Mouse (Mus musculus) MEL (cell line): ENCODE measurements around the gene Ccdc122. TPM values are rescaled to one million over a fixed set of nuclear protein-coding genes. Genes with fewer than 3 reads are reported as not detected.

Source experiments
- DNase-seq: peaks from one replicate; pipeline ENCODE4 v3.0.0; 2011; ENCODE audit warnings: low read depth, low spot score
- H3K27ac ChIP-seq: 2 replicates; pipeline ENCODE4 v1.5.1; 2012; ENCODE audit warnings: low read depth, mild to moderate bottlenecking, control low read depth, low read length, moderate library complexity; ENCODE audit not compliant: control insufficient read depth
- H3K27me3 ChIP-seq, 2 experiments: fragments of 150-350 bp in 1 of 2; sonication (generic) in 1 of 2; 2 replicates each; pipeline ENCODE4 v1.6.1; 2012; ENCODE audit warnings: low read length in 2 of 2, mild to moderate bottlenecking in 2 of 2, improper control_type of control experiment in 1 of 2, moderate library complexity in 1 of 2; ENCODE audit not compliant: insufficient read depth in 2 of 2, control insufficient read depth in 1 of 2
- H3K36me3 ChIP-seq, 2 experiments: 2 replicates each; pipeline ENCODE4 v1.6.1; 2012 to 2014; ENCODE audit warnings: low read length in 2 of 2, improper control_type of control experiment in 1 of 2, inconsistent platforms in 1 of 2, mild to moderate bottlenecking in 1 of 2; ENCODE audit not compliant: insufficient read depth in 2 of 2, control insufficient read depth in 1 of 2
- H3K4me1 ChIP-seq, 2 experiments: fragments of 150-350 bp in 1 of 2; sonication (generic) in 1 of 2; 2 replicates each; pipeline ENCODE4 v1.6.1; 2012; ENCODE audit warnings: low read length in 2 of 2, improper control_type of control experiment in 1 of 2, mild to moderate bottlenecking in 1 of 2; ENCODE audit not compliant: insufficient read depth in 2 of 2, control insufficient read depth in 1 of 2
- H3K4me3 ChIP-seq, 2 experiments: fragments of 150-350 bp in 1 of 2; sonication (generic) in 1 of 2; 2 replicates each; pipeline ENCODE4 v1.5.1; 2012; ENCODE audit warnings: low read depth in 2 of 2, low read length in 2 of 2, mild to moderate bottlenecking in 2 of 2, moderate library complexity in 2 of 2, control low read depth in 1 of 2, improper control_type of control experiment in 1 of 2; ENCODE audit not compliant: control insufficient read depth in 1 of 2, insufficient read depth in 1 of 2
- H3K79me2 ChIP-seq: 2 replicates; pipeline ENCODE4 v1.6.1; 2012; ENCODE audit warnings: mild to moderate bottlenecking, low read length, moderate library complexity; ENCODE audit not compliant: control insufficient read depth, poor library complexity, insufficient read depth
- H3K9ac ChIP-seq: 2 replicates; pipeline ENCODE4 v1.6.1; 2012; ENCODE audit warnings: low read depth, mild to moderate bottlenecking, control low read depth, low read length, moderate library complexity; ENCODE audit not compliant: control insufficient read depth, poor library complexity, severe bottlenecking
- H3K9me3 ChIP-seq: fragments of 150-350 bp; sonication (generic); replicated peaks from 2 replicates; pipeline ENCODE4 v1.6.1; 2012; ENCODE audit warnings: mild to moderate bottlenecking, low read length, improper control_type of control experiment, moderate library complexity; ENCODE audit not compliant: insufficient read depth
- BHLHE40 ChIP-seq: IDR thresholded peaks from 2 replicates; pipeline ENCODE4 v1.6.1; 2012; ENCODE audit warnings: low read depth, mild to moderate bottlenecking, inconsistent platforms, low read length, improper control_type of control experiment, borderline replicate concordance
- CHD1 ChIP-seq: IDR thresholded peaks from 2 replicates; pipeline ENCODE4 v1.6.1; 2012; ENCODE audit warnings: low read depth, mild to moderate bottlenecking, inconsistent platforms, low read length, improper control_type of control experiment
- CTCF ChIP-seq, 3 experiments: IDR thresholded peaks in 2 of 3; conservative IDR thresholded peaks in 1 of 3; 2 replicates each; pipeline ENCODE4 v1.5.1; 2011 to 2012; ENCODE audit warnings: low read length in 3 of 3, low read depth in 2 of 3, mild to moderate bottlenecking in 2 of 3, improper control_type of control experiment in 1 of 3, inconsistent platforms in 1 of 3, mixed read lengths in 1 of 3, moderate library complexity in 1 of 3; ENCODE audit not compliant: control insufficient read depth in 1 of 3, insufficient read depth in 1 of 3, poor library complexity in 1 of 3, severe bottlenecking in 1 of 3
- E2F4 ChIP-seq: IDR thresholded peaks from 2 replicates; pipeline ENCODE4 v1.6.1; 2011; ENCODE audit warnings: low read depth, low read length, improper control_type of control experiment, borderline replicate concordance
- EP300 ChIP-seq, 2 experiments: IDR thresholded peaks; 2 replicates each; pipeline ENCODE4 v1.6.1; 2011; ENCODE audit warnings: improper control_type of control experiment in 2 of 2, low read length in 2 of 2, low read depth in 1 of 2, mild to moderate bottlenecking in 1 of 2
- ETS1 ChIP-seq: IDR thresholded peaks from 2 replicates; pipeline ENCODE4 v1.6.1; 2012; ENCODE audit warnings: low read depth, mild to moderate bottlenecking, inconsistent platforms, low read length, improper control_type of control experiment, moderate library complexity
- GABPA ChIP-seq: IDR thresholded peaks from 2 replicates; pipeline ENCODE4 v1.6.1; 2012; ENCODE audit warnings: low read depth, mild to moderate bottlenecking, inconsistent platforms, low read length, improper control_type of control experiment, moderate library complexity
- HCFC1 ChIP-seq: IDR thresholded peaks from 2 replicates; pipeline ENCODE4 v1.6.1; 2012; ENCODE audit warnings: low read depth, mild to moderate bottlenecking, inconsistent platforms, low read length, improper control_type of control experiment, moderate library complexity
- MAFK ChIP-seq: IDR thresholded peaks from 2 replicates; pipeline ENCODE4 v1.6.1; 2011; ENCODE audit warnings: low read depth, mild to moderate bottlenecking, low read length, improper control_type of control experiment, borderline replicate concordance
- MAX ChIP-seq: IDR thresholded peaks from 2 replicates; pipeline ENCODE4 v1.6.1; 2011; ENCODE audit warnings: low read length, improper control_type of control experiment
- MAZ ChIP-seq: IDR thresholded peaks from 2 replicates; pipeline ENCODE4 v1.6.1; 2012; ENCODE audit warnings: low read depth, mild to moderate bottlenecking, inconsistent platforms, low read length, improper control_type of control experiment
- MXI1 ChIP-seq: IDR thresholded peaks from 2 replicates; pipeline ENCODE4 v1.6.1; 2011; ENCODE audit warnings: mild to moderate bottlenecking, low read depth, low read length, improper control_type of control experiment
- MYC ChIP-seq: IDR thresholded peaks from 2 replicates; pipeline ENCODE4 v1.6.1; 2011; ENCODE audit warnings: low read depth, mild to moderate bottlenecking, low read length, improper control_type of control experiment, moderate library complexity
- NELFE ChIP-seq: IDR thresholded peaks from 2 replicates; pipeline ENCODE4 v1.6.1; 2011; ENCODE audit warnings: low read depth, low read length, improper control_type of control experiment
- POLR2AphosphoS5 ChIP-seq: IDR thresholded peaks from 2 replicates; pipeline ENCODE4 v1.6.1; 2012; ENCODE audit warnings: low read depth, borderline replicate concordance, mild to moderate bottlenecking, inconsistent platforms, low read length, moderate library complexity, mixed read lengths
- RAD21 ChIP-seq: IDR thresholded peaks from 2 replicates; pipeline ENCODE4 v1.6.1; 2011; ENCODE audit warnings: mild to moderate bottlenecking, low read depth, low read length, improper control_type of control experiment
- RCOR1 ChIP-seq: IDR thresholded peaks from 2 replicates; pipeline ENCODE4 v1.6.1; 2012; ENCODE audit warnings: low read depth, mild to moderate bottlenecking, inconsistent platforms, low read length, improper control_type of control experiment
- SIN3A ChIP-seq: IDR thresholded peaks from 2 replicates; pipeline ENCODE4 v1.6.1; 2012; ENCODE audit warnings: low read length, improper control_type of control experiment, inconsistent platforms
- TCF12 ChIP-seq: IDR thresholded peaks from 2 replicates; pipeline ENCODE4 v1.6.1; 2014; ENCODE audit warnings: low read depth, mild to moderate bottlenecking, inconsistent platforms, low read length, improper control_type of control experiment, moderate library complexity
- UBTF ChIP-seq: IDR thresholded peaks from 2 replicates; pipeline ENCODE4 v1.6.1; 2012; ENCODE audit warnings: low read depth, mild to moderate bottlenecking, inconsistent platforms, low read length, improper control_type of control experiment, moderate library complexity, borderline replicate concordance; ENCODE audit not compliant: insufficient read depth
- USF1 ChIP-seq: IDR thresholded peaks from 2 replicates; pipeline ENCODE4 v1.6.1; 2014; ENCODE audit warnings: low read depth, mild to moderate bottlenecking, inconsistent platforms, low read length, improper control_type of control experiment, moderate library complexity
- USF2 ChIP-seq, 2 experiments: IDR thresholded peaks; 2 replicates each; pipeline ENCODE4 v1.6.1; 2011 to 2012; ENCODE audit warnings: improper control_type of control experiment in 2 of 2, low read length in 2 of 2, borderline replicate concordance in 1 of 2, inconsistent platforms in 1 of 2, low read depth in 1 of 2, mild to moderate bottlenecking in 1 of 2; ENCODE audit not compliant: insufficient read depth in 1 of 2
- ZC3H11A ChIP-seq: IDR thresholded peaks from 2 replicates; pipeline ENCODE4 v1.6.1; 2012; ENCODE audit warnings: low read depth, mild to moderate bottlenecking, inconsistent platforms, low read length, improper control_type of control experiment
- ZKSCAN1 ChIP-seq: IDR thresholded peaks from 2 replicates; pipeline ENCODE4 v1.6.1; 2012; ENCODE audit warnings: low read depth, mild to moderate bottlenecking, inconsistent platforms, low read length, improper control_type of control experiment, moderate library complexity
- polyA plus RNA-seq, 2 experiments: library from polyadenylated mRNA; stranded (reverse) in 1 of 2; unstranded in 1 of 2; fragments of >175 nt in 1 of 2; fragments of >200 nt in 1 of 2; gene quantifications; 2 replicates each; pipeline versions ENCODE4 v1.2.1 to v1.2.4; 2012; ENCODE audit warnings: low replicate concordance in 2 of 2, low read depth in 1 of 2; ENCODE audit not compliant: insufficient read length in 2 of 2, insufficient read depth in 1 of 2, missing spikeins in 1 of 2
- total RNA-seq: library from RNA; depleted of rRNA; stranded (reverse); fragments of 300-350 nt; gene quantifications from 2 replicates; pipeline ENCODE4 v1.2.3, GENCODE M21; 2012

Ccdc122 gene
- total and polyA plus RNA-seq, 3 experiments, result not detected

GRCm38 (mm10) chr14:77030808-77031207, 5.8 kb upstream of the Ccdc122 start:
- Histone ChIP-seq H3K9me3 (no peaks in the 10 kb centered on the region), H3K36me3 (no peaks in the 10 kb centered on the region), H3K27me3 (no peaks in the 10 kb centered on the region), H3K4me3 (no peak overlapping the region), H3K79me2 (no peaks in the 10 kb centered on the region), H3K27ac (no peak overlapping the region), H3K4me1 (no peaks in the 10 kb centered on the region), H3K9ac (no peak overlapping the region)
- no peak for DNase-seq
- TF ChIP-seq MAX, result no peak
- no peak for TF ChIP-seq NELFE
- TF ChIP-seq EP300 (IDR thresholded peaks at IDR 0.05; ENCODE audit: low read depth in 1 of 2, low read length in 2 of 2), result no peak
- TF ChIP-seq ZC3H11A, result no peak
- TF ChIP-seq MAZ, result no peak
- TF ChIP-seq HCFC1, result no peak
- TF ChIP-seq E2F4, result no peak
- no peak for TF ChIP-seq MAFK

GRCm38 (mm10) chr14:77032433-77032832, 4.1 kb upstream of the Ccdc122 start:
- no peaks in the 10 kb centered on the region for H3K36me3 ChIP-seq
- no peak overlapping the region for H3K4me3 ChIP-seq
- H3K79me2 ChIP-seq, result no peaks in the 10 kb centered on the region
- no peak overlapping the region for H3K27ac ChIP-seq
- H3K9ac ChIP-seq, result no peak overlapping the region
- no peaks in the 10 kb centered on the region for H3K4me1 ChIP-seq
- H3K27me3 ChIP-seq, result no peaks in the 10 kb centered on the region
- no peaks in the 10 kb centered on the region for H3K9me3 ChIP-seq
- DNase-seq, result no peak
- no peak for TF ChIP-seq UBTF
- no peak for TF ChIP-seq USF2 (IDR thresholded peaks at IDR 0.05; ENCODE audit: borderline replicate concordance in 1 of 2, insufficient read depth in 1 of 2, low read depth in 1 of 2, low read length in 2 of 2)

GRCm38 (mm10) chr14:77033391-77033790, 3.2 kb upstream of the Ccdc122 start:
- no peak for DNase-seq
- H3K4me1 ChIP-seq, result no peaks in the 10 kb centered on the region
- H3K4me3 ChIP-seq, result no peak overlapping the region

More at GRCm38 (mm10) chr14:77033391-77033790, 3.2 kb upstream of the Ccdc122 start:
- Histone ChIP-seq H3K9me3 (no peaks in the 10 kb centered on the region), H3K27ac (no peak overlapping the region), H3K9ac (no peak overlapping the region), H3K79me2 (no peaks in the 10 kb centered on the region), H3K27me3 (no peaks in the 10 kb centered on the region), H3K36me3 (no peaks in the 10 kb centered on the region)
- no peak for TF ChIP-seq ZKSCAN1
- TF ChIP-seq GABPA, result no peak
- no peak for TF ChIP-seq MXI1
- TF ChIP-seq MYC, result no peak
- TF ChIP-seq POLR2AphosphoS5, result no peak
- no peak for TF ChIP-seq USF1
- no peak for TF ChIP-seq RCOR1
- TF ChIP-seq SIN3A, result no peak
- no peak for TF ChIP-seq CHD1
- no peak for TF ChIP-seq BHLHE40
- no peak for TF ChIP-seq HCFC1
- no peak for TF ChIP-seq TCF12
- no peak for TF ChIP-seq CTCF (IDR thresholded peaks at IDR 0.05 in 2 of 3, conservative IDR thresholded peaks at IDR 0.05 in 1 of 3; ENCODE audit: control insufficient read depth in 1 of 3, insufficient read depth in 1 of 3, low read depth in 2 of 3, low read length in 3 of 3, poor library complexity in 1 of 3, severe bottlenecking in 1 of 3)
- no peak for TF ChIP-seq RAD21
- TF ChIP-seq ETS1, result no peak
